Mouse (Mus musculus): ENCODE results near the gene Tmem160.

Tmem160 gene

DNA sequence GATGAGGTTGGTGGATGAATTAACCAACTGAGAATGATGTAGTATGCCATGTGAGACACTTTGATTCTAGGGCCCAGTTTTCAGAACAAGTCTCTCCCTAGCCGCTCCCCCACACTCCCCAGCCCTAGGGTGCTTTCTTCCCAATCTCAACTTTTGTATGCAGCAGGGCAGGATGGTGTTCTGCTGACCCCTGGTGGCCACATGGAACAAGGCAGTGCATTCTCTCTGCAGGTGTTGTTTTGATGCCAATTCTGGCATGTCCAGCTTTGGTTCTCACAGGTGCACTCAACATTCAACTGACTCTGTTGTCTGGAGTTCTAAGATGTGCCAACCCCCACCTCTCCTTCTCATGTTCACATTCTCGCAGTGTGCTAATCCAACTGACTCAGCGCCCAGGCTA lies 39.2 kb downstream of the Tmem160 start:
- in situ Hi-C loops (cut with MboI, MseI) = no loop called here

DNA sequence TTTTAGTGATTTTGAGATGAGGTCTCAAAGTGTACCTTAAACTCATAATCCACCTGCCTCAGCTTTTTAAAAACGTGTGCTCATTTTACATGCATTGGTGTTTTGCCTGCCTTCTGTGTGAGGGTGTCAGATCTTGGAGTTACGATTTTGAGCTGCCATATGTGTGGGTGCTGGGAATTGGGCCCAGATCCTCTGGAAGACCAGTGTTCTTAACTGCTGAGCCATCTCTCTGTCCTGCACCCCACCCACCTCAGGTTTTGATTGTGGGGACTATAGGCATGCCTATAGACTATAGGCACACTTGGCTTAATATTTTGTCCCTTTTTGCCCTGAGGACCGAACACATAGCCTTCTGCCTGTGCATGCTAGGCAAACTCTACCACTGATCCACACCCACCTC lies 39.6 kb downstream of the Tmem160 start:
- in situ Hi-C loops (cut with MboI, MseI) = no loop called here

DNA sequence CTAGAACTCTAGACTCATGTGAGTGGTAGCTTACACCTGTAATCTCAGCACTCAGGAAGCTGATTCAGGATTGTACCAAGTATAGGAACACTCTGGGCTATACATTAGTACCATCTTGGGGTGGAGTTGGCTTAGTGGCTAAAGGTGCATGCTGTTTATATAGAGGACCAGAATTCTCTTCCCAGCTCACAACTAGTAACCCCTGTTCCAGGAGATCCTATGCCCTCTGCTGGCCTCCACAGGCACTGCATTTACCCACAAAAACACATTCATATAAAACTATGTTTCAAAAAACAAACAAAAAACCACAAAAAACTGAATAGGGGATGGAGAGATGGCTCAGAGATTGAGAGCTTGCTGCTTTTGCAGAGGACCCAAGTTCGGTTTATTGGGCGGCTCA lies 40.8 kb downstream of the Tmem160 start:
- in situ Hi-C loops (cut with MboI, MseI) = no loop called here

DNA sequence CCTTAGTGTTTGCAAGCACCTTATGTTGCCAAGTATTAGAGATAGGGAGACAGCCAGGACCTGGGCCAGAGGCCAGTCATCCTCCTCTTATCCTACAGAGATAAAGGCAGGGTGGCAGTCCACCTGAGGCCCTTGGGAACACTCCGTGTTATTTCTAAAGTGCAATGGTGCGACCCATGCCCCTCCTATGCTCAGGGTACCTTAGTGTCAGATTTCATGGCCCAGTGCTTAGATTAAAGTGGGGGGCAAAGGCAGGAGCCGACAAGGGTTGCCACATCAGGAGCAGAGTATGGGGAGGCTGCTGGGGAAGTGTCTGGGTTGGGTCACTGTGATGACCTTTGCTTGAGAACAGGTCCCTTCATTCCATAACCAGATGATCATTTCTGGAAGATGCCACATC lies 43.7 kb downstream of the Tmem160 start:
- in situ Hi-C loops (cut with MboI, MseI) = no loop called here

DNA sequence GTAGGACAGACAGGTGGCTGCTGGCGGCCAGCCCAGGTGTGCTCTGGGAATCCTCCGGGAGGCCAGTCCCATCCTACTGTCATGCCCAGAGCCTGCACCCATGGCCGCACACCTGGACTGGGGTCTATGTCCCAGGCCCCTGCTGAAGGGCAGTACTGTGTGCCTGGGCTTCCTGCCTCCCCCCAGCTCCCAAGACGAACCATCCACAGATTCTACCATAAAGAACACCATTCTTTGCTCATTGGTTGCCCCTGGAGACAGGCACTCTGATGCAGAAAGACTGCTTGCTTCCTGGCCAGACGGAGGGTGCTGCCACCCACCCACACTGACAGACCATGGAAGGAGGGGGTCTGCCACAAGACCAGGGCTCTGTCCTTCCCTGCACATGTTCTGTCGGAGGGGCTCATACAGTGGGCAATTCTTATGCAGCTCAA lies 47.1 kb downstream of the Tmem160 start:
- in situ Hi-C loops (cut with MboI, MseI) = no loop called here

DNA sequence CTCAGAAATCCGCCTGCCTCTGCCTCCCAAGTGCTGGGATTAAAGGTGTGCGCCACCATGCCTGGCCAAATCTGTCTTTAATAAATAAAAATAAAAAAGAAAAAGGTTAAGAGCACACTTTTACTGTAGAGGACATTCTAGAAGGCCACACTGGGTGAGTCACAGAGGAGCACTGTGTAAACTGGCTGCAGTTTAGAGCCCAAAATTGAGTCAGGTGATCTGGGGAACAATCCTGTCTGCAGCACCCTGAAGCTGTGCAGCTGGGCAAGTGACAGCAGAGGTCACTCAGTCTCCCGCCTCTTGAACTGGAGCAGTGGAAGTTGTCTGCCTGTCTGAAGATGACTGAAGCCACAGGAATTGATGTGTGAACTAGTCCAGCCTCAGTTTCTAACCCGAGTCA lies 49.0 kb downstream of the Tmem160 start:
- in situ Hi-C loops (cut with MboI, MseI) = no loop called here

DNA sequence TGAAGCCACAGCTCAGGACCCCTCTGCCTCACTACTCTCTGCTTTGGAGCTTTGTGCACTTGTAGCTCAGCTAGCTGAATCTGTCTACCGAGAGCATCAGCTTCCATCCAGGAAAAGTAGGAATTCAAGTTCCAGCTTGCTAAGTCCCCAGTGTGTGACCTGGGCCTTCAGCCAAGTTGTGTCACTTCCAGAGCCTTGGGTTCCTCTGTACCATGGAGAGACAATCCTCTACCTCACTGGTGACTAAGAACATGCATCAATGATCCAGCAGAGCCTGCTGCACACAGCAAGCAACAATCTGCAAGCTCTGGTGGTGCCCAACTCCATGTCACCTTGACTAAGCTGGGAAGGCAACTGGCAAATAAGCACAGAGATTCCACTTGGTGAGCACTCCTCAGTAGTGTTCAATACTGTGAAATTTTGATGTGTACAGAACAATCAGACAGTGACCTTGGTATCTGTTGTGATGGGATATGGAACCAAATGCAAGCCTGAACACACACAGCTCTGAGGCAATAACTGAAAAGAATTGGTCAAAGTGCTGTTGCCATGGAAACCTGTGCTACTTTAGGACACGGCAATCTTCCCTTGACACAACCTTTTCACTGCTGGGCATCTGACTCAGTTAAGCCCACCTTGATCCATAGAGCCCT lies 52.1 kb downstream of the Tmem160 start:
- in situ Hi-C loops (cut with MboI, MseI) = no loop called here
